Mouse (Mus musculus): Measurements from ENCODE around the gene Muc5b.

Muc5b gene

GRCm38 (mm10) chr7:141838779-141839178, at the start of gene Muc5b:
Gene Muc5b, plus strand, starts transcription at chr7:141839070.
- no peak for TF ChIP-seq GATA4 (IDR thresholded peaks at IDR 0.05; ENCODE audit: insufficient replicate concordance, low read length)

DNA sequence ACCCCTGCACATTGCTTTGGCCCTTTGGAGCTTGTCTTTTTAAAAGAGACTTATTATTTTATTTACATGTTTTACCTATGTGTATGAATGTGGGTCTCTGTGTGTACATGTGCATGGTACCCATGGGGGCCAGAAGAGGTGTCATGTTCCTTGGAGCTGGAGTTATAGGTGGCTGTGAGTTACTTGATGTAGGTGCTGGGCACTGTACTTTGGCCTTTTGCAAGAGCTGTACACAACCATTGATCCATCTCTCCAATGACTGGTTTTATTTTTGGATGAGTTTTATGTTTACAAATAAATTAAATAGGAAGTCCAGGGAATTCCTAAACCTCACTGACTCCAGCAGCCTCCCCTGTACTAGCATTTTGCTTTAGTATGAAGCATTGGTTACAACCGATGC, 44.6 kb upstream of the Muc5b start:
- TF ChIP-seq GATA4 (IDR thresholded peaks at IDR 0.05; ENCODE audit: insufficient replicate concordance, low read length), result no peak

DNA sequence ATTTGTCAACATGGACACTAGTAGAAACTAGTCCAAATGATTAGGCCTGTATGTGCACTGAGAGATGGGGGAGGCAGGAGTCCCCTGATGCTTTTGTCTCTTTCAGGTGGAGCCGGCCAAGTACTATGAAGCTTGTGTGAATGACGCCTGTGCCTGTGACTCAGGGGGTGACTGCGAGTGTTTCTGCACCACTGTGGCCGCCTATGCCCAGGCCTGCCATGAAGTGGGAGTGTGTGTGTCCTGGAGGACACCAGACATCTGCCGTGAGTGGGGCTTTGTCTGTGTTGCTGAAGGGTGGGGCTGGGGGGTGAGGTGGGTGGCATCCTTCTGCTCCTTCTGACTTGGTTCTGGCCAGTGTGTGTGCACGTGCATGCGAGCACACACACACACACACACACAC, 35.7 kb upstream of the Muc5b start:
- TF ChIP-seq GATA4 (IDR thresholded peaks at IDR 0.05; ENCODE audit: insufficient replicate concordance, low read length), result no peak

GRCm38 (mm10) chr7:141805384-141805783, 33.5 kb upstream of the Muc5b start:
- no peak for TF ChIP-seq GATA4 (IDR thresholded peaks at IDR 0.05; ENCODE audit: insufficient replicate concordance, low read length)

- TF ChIP-seq GATA4 (IDR thresholded peaks at IDR 0.05; ENCODE audit: insufficient replicate concordance, low read length), result no peak
Measured at GRCm38 (mm10) chr7:141813321-141813720, 25.5 kb upstream of the Muc5b start.

DNA sequence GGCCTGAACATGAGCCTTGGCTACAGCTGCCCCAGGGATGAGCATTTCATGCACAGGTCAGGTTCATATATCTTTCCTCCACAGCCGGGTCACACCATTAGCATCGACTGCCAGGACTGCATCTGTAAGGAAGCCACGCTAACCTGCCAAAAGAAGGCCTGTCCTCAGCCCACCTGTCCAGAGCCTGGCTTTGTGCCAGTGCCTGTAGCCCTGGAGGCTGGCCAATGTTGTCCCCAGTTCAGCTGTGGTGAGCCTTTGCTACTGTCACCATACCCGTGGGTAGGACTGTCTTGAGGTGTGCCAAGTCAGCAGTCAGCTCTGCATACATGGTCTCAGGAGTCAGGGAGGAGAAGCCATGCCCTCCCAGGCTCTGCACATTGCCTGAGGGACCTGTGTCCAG, 23.5 kb upstream of the Muc5b start:
- TF ChIP-seq GATA4 (IDR thresholded peaks at IDR 0.05; ENCODE audit: insufficient replicate concordance, low read length), result no peak

DNA sequence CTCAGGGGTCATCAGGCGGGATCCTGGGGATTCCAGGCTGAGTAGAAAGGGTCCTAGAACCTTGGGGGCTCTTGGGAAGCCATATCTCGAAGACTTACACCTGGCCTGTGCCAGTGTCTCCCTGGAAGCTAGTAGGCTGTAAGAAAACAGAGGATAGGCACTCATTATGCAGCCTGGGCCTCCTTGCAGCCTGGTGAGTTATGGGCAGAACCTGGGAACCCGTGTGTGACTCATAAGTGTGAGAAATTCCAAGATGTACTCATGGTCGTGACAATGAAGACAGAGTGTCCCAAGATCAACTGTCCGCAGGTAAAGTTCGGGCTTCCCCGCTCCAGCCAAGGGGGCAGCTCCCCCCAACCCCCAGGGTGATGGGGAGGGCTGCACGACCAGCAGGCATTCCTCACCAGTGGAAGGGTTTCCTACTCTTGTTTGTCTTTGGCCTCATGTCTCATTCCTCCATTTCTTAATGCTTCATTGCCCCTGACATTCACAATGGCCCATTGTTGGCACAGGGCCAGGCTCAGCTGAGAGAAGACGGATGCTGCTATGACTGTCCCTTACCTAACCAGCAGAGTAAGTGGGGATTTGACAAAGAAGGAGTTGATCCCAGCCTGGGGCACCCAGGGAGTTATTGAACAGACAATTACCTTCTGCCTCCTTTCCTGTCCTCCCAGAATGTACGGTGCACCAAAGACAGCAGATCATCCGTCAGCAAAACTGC, 21.4 kb upstream of the Muc5b start:
- no peak for TF ChIP-seq GATA4 (IDR thresholded peaks at IDR 0.05; ENCODE audit: insufficient replicate concordance, low read length)

DNA sequence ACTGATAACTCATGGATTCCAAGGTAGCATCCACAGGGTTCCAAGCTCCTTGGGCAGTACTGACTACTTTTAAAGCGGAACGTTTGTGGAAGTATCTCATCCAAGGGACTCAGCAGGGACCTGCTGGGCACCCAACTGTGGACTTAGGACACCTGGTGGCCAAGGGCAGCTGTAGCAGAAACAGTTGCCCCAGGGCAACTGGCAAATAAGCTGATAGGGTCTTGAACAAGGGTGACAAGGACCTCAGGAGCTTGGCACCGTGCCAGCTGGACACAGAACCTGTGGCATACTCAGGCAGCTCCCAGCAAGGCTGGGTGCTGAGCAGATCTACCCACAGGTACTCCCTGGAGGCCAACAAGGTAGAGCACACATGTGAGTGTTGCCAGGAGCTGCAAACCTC, 20.6 kb upstream of the Muc5b start:
- TF ChIP-seq GATA4 (IDR thresholded peaks at IDR 0.05; ENCODE audit: insufficient replicate concordance, low read length), result no peak

GRCm38 (mm10) chr7:141822582-141823261, 16.1 kb upstream of the Muc5b start:
- TF ChIP-seq GATA4 (IDR thresholded peaks at IDR 0.05; ENCODE audit: insufficient replicate concordance, low read length), result no peak

DNA sequence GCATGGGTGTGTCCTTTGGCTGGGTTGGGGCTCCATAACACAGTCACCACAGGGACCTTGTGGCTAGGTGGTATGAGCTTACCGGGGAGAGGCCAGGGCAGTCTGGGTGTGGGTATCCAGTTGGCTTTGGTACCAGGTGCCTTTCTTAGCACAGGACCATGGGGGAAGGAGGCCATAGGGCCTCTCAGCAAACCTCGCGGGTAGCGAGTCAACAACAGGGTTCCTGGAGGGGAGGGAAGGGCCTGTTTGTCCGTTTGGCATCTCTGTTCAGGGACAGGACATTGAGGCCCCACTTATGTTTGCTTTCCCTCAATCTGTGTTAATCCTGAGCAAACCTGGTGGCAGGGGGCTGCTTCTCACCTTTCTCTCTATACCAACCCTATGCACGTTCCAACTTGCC, 15.2 kb upstream of the Muc5b start:
- TF ChIP-seq GATA4 (IDR thresholded peaks at IDR 0.05; ENCODE audit: insufficient replicate concordance, low read length), result no peak

DNA sequence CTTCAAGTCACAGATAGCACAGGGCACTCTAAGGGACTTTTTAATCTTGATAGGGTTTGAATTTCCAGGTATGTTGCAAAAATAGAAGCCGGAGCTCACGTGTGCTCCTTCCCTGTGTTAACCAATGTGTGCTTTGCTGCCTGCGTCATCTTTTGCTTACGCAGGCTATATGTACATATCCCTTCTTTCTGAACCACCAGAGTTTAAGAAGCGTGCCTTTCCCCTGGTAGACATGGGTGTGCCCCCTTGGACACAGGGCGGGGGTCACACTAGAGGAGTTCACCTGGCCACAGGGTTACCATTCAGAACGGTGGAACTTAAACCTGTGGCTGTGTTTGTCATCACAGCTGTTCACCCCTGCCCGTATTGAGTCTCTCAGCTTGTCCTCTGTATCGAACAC, 14.5 kb upstream of the Muc5b start:
- TF ChIP-seq GATA4 (IDR thresholded peaks at IDR 0.05; ENCODE audit: insufficient replicate concordance, low read length), result no peak

DNA sequence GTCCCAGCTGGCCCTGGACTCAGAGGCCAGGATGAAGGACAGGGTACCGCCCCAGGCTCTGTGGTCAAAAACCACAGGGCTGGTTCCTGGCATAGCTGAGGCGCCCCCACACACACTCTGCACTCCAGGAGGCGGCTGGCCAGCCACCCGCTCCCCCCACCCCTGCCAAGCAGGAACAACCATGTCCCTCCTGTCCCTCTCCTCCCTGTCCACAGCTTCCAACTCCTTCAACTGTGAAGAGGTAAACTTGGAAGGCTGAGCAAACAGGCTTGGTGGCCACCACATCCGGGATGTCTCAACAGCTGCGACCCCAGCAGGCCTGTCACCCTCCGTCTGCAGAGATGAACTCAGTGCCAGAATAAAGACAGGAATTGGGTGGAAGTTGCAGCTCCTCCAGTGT, 2.9 kb upstream of the Muc5b start:
- no peak for TF ChIP-seq GATA4 (IDR thresholded peaks at IDR 0.05; ENCODE audit: insufficient replicate concordance, low read length)

GRCm38 (mm10) chr7:141836423-141836822, 2.4 kb upstream of the Muc5b start:
- TF ChIP-seq GATA4 (IDR thresholded peaks at IDR 0.05; ENCODE audit: insufficient replicate concordance, low read length), result no peak

DNA sequence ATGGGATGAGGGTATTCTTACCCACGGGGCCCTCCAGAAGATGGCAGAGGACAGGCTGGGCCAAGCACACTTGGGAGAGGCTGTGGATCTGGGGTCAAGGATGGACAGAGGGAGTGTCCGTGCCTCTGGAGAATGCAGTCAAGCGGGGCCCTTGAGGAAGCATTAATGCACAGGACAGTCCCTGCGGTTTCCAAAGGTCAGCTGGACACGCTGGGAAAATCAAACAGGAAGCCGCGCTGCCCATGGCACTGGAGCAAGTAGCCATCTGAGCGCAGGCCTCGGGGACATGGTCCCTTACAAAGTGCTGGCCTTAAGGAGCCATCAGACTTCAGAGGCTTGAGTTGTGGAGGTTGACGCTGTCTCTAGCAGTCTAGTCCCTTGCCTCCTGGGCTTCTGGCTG, 1.5 kb downstream of the Muc5b start:
- no peak for TF ChIP-seq GATA4 (IDR thresholded peaks at IDR 0.05; ENCODE audit: insufficient replicate concordance, low read length)

- no peak for TF ChIP-seq GATA4 (IDR thresholded peaks at IDR 0.05; ENCODE audit: insufficient replicate concordance, low read length)
Measured at GRCm38 (mm10) chr7:141861046-141861445, 22.2 kb downstream of the Muc5b start.

DNA sequence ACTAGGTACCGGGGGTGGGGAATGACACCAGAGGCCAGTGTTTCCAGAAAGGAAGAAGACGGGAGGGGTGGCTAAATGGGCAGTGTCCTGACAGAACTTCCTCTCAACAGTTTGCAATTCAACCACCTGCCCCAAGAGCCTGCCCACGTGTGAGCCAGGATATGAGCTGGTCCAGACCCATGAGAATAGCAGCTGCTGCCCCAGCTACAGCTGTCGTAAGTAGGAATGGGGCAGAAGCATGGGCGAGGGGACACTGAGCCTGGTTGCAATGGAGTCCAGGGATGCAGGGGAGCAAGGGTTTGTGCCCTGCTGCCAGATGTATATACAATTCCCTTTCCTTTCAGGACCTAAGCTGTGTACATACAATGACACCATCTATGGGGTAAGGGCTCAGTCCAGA, 30.8 kb downstream of the Muc5b start:
- no peak for TF ChIP-seq GATA4 (IDR thresholded peaks at IDR 0.05; ENCODE audit: insufficient replicate concordance, low read length)

GRCm38 (mm10) chr7:141870553-141870952, 31.7 kb downstream of the Muc5b start:
- no peak for TF ChIP-seq GATA4 (IDR thresholded peaks at IDR 0.05; ENCODE audit: insufficient replicate concordance, low read length)

All from liver, adult (tissue).